Mouse (Mus musculus) lung, adult 2 months (tissue): ENCODE measurements at regions not wholly inside any gene's neighbourhood (a gene's known extent, or its start where the extent isn't known, plus 50 kb on each side); places are given as distances from the start of the nearest gene placed in this dataset.

Source experiments
- DNase-seq: peaks from one replicate; pipeline ENCODE4 v3.0.0; 2022
- H3K4me1 ChIP-seq: fragments of 200-500 bp; 2 replicates; pipeline ENCODE4 v1.6.1; 2011; ENCODE audit warnings: low read length; ENCODE audit not compliant: control insufficient read depth, insufficient read depth
- H3K4me3 ChIP-seq: fragments of 200-500 bp; replicated peaks from 2 replicates; pipeline ENCODE3; 2011; ENCODE audit warnings: low read depth, mild to moderate bottlenecking, control low read depth, low read length; ENCODE audit errors: extremely low read depth
- CTCF ChIP-seq: fragments of 200-500 bp; IDR thresholded peaks from 2 replicates; pipeline ENCODE4 v1.5.1; 2011; ENCODE audit warnings: mild to moderate bottlenecking, low read length, control low read depth; ENCODE audit not compliant: insufficient read depth
- POLR2A ChIP-seq: fragments of 200-500 bp; IDR thresholded peaks from 2 replicates; pipeline ENCODE4 v1.6.1; 2011; ENCODE audit warnings: low read depth, mild to moderate bottlenecking, control low read depth, low read length, borderline replicate concordance; ENCODE audit errors: extremely low read depth
- WGBS: fragments of 180-500 bp; shearing (Covaris S2); methylation state at CpG from one replicate; pipeline ENCODE4 v1.1.7; 2018; 5-methylcytosine and 5-hydroxymethylcytosine counted together

DNA sequence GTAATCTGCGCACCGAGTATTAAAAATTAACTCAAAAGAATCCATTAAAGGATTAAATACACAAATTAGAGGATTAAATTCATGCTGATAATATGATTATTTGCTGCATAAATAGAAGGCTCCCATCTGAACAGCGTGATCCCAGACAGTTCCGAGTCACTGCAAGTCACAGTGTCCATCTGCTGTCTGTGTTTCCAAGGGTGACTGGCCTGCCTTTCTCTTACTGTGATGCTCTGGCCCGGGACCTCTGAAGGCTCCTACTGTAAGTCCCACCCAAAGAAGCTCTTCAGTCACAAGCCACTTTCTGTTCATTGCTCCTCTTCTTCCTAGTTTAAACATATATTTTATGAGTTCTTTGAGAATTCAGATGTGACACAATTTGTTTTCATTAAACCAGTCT, 293.1 kb downstream of the Ice1 start:
- 75% methylated on average over 5 of the region's 5 CpGs for whole genome bisulfite sequencing
- DNase-seq, result no peak
- H3K4me3 ChIP-seq, result no peak overlapping the region
- no peak for TF ChIP-seq POLR2A
- TF ChIP-seq CTCF, result no peak
- H3K4me1 ChIP-seq, result no peaks in the 10 kb centered on the region

DNA sequence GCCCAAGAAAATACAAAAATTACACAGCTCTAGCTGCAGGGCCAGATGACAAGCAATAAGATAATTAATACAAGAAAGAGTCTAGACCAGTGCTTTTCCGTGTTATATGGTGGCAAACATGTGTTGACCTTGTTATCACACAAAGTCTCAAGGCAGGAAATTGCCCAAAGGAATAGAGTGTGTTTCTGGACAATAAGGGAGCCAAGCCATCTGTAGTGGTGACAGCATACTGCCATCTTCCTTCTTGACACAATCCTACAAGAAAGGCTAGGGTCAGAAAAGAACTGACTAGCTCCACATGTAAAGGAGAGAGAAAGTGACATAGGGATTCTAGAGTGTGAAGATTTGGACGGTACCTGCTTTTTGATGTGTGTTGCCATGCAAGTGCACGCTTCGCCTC, 289.0 kb downstream of the Ice1 start:
- TF ChIP-seq POLR2A (no peak), CTCF (no peak)
- WGBS, result 79% methylated on average over 4 of the region's 4 CpGs
- Histone ChIP-seq H3K4me3 (no peak overlapping the region), H3K4me1 (no peaks in the 10 kb centered on the region)
- DNase-seq, result no peak

DNA sequence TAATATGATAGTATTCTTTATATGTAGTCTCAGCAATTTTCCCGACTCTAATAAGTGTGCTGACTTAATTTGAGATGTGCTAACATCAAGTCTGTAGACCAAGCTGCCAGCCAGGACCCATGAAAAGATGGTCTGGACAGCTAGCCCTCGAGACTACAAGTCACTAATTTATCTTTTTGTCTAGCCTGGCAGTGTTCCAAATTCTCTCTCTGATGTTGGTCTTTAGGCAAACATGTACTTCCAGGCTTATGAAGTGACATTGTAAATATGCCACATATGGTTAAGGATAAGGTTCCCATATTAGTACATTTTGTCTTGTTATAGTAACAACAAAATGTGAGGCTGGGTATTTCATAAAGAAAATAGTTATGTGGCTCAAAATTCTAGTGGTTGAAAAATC, 288.5 kb downstream of the Ice1 start:
- Histone ChIP-seq H3K4me1 (no peaks in the 10 kb centered on the region), H3K4me3 (no peak overlapping the region)
- TF ChIP-seq POLR2A (no peak), CTCF (no peak)
- 37% methylated on average over 2 of the region's 2 CpGs for WGBS
- no peak for DNase-seq

DNA sequence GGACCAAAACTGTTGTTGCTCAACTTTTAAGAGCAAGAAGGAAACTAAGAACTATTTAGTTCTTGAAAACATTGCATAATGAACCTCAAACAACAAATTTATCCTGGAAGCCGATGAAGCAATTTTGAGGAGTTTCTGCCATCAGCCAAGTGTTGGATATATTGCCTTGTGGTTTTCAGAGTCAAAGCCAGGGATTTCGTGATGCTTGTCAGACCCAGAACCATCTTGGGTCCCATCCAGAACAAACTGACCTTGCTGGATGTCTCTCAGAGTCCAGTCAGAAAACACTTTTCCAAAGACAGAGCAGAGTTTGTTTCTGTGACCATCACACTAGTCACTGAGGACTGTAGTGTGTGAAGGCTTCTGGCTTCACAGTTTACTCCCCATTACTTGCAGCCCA, 267.8 kb downstream of the Ice1 start:
- H3K4me3 ChIP-seq, result no peak overlapping the region
- no peak for DNase-seq
- TF ChIP-seq CTCF (no peak), POLR2A (no peak)
- 53% methylated on average over 2 of the region's 2 CpGs for WGBS
- H3K4me1 ChIP-seq, result no peaks in the 10 kb centered on the region

DNA sequence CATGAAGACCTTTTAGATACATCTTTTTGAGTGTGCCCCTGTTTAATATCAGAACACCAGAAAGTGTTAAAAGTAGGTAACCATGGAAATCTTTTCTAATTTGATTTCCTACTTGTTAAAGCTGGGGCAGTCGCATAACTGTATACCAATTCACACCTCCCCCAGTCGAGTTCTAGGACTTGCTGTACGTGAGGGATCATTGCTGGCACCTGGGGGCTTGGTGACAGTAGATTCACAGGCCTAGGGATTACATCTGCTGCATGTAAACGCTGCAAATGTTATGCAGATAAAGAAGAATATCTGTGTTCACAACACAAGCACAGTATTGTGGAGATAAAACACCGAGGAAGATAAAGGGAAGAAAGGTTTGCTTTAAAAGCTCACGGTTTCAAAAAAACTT, 256.7 kb downstream of the Ice1 start:
- WGBS, result 53% methylated on average over 6 of the region's 6 CpGs
- TF ChIP-seq POLR2A (no peak), CTCF (no peak)
- Histone ChIP-seq H3K4me3 (no peak overlapping the region), H3K4me1 (no peaks in the 10 kb centered on the region)
- no peak for DNase-seq

DNA sequence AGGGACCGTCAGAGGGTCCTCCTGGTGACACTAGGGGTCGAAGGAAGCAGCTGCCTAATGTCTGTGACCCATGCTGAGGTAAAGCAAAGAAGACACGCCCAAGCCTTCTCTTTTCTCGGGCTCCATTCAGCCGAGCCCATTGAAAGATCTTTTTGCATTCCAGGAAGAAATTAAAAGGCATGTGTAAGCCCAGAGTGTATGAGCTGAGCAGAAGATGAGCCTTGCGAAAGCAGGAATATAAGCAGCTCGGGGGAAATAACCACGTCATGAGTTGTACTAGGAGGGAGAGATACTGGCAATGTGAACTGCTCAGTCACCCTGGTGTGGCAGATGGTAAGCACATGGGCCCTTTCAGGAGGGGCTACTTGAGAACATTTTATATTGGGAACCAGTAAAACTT, 252.1 kb downstream of the Ice1 start:
- Histone ChIP-seq H3K4me1 (no peaks in the 10 kb centered on the region), H3K4me3 (no peak overlapping the region)
- no peak for DNase-seq
- TF ChIP-seq POLR2A (no peak), CTCF (no peak)
- WGBS, result 59% methylated on average over 8 of the region's 8 CpGs

DNA sequence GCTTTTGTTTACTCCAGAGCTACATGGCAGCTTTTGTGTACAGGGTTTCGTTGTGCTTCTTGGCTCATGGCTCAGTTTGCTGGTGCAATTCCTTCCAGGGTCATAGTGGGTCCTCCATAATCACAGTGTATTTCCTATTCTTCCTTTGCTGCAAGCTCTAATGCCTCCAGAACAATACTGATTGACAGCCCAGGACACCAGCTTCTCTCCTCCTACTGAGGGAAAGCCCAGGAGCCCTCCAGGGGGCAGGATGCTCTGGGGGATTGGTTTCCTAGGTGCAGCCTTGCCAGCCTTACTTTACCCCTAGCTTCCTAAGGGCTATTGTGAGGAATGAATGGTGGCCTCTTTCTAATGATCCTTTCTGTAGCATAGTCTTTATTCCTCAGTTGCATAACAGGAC, 224.6 kb downstream of the Ice1 start:
- H3K4me1 ChIP-seq, result no peaks in the 10 kb centered on the region
- WGBS, result 59% methylated on average over 1 of the region's 1 CpGs
- TF ChIP-seq POLR2A (no peak), CTCF (no peak)
- H3K4me3 ChIP-seq, result no peak overlapping the region
- no peak for DNase-seq

DNA sequence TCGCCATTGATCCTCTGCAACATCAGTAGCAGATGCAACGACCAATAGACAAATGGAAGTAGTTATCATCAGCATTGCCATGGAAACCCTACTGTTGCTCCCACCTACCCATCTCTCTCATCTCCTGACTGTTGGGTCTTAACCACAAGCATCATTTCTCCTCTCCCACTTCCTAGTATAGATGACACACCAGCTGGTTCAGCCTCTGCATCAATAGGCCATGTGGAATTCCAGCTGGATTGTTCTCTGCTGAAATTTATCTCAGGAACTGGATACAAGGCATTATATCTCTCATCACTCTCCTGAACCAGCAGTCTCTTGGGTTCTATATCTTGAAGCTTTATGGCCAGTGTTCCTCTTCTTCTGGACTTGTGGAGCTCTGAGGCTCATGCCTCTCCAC, 219.3 kb downstream of the Ice1 start:
- 71% methylated on average over 2 of the region's 2 CpGs for WGBS
- DNase-seq, result no peak
- no peak for TF ChIP-seq CTCF
- no peak for TF ChIP-seq POLR2A
- Histone ChIP-seq H3K4me3 (no peak overlapping the region), H3K4me1 (no peaks in the 10 kb centered on the region)

DNA sequence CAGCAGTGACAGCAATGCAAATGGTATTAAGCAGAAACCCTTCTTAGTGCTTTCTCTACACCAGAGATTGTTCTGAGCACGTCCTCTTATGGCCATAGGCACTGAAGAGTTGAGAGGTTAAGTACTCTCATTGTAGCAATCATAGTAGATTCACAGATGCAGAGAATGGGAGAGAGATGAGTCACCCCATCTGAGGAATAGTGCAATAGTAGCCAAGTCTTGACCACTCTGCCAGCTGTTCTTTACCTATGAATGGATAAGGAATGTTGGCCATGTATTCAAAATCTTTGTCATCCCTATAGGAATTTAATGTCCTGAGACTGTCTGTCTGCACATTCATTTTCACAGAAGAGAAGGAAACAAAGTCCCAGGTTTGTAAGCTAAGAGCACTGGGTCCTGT, 198.0 kb downstream of the Ice1 start:
- no peak for DNase-seq
- Histone ChIP-seq H3K4me3 (no peak overlapping the region), H3K4me1 (no peaks in the 10 kb centered on the region)
- WGBS, result 31% methylated on average over 1 of the region's 1 CpGs
- TF ChIP-seq CTCF (no peak), POLR2A (no peak)

DNA sequence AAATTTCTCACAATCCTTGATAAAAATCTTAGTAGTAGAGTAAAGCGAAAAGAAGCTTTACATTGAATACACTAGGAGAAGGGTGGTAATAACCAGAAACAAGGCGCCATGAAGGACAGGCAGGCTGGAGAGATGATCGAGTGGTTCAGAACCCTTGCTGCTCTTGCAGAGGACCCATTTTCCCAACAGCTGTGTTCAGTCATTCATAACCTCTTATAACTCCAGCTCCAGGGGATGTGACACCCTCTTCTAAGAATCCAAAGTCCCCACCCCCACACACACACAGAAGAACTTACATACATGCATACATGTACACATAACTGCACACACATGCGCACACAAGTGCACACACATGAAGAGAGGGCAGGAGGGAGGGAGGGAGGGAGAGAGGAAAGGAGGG, 190.5 kb downstream of the Ice1 start:
- WGBS, result 80% methylated on average over 4 of the region's 4 CpGs
- Histone ChIP-seq H3K4me1 (no peaks in the 10 kb centered on the region), H3K4me3 (no peak overlapping the region)
- DNase-seq, result no peak
- TF ChIP-seq CTCF (no peak), POLR2A (no peak)

DNA sequence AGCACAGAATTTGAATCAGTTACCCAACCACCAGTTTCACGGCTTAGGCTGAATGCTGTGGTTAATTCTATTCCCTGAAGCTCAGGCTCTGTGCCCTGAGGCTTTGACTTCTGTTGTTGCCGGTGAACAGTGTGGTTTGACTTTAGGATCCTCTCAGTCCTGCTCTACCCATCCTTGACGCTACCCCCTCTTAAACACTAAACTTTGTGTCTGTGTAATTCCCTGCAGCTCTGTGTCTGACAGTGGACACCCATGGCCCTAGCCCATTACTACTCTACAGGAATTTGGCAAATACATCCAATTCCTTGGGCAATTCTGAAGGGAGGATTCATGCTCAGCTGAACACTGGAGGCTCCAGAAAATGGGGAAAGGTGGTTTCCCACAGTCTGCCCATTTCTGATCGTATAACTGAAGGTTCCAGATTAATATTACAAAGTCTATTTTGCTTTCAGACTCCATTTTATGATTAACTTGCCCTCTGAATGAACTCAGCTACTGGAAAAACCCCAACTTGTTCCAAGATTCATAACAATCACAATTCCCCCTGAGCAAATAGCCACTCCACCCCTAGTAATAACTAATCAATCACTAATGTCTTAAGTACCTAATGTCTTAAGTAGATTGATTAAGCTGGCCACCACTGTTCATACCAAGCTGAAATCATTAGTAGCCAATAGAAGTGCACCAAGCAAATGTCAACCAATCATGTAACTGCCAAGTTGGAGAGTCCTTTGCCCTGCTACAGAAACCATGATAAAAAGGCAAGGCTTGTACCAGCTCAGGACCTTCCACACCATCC, 182.6 kb downstream of the Ice1 start:
- no peak for DNase-seq
- H3K4me3 ChIP-seq, result no peak overlapping the region
- no peak for TF ChIP-seq POLR2A
- TF ChIP-seq CTCF, result no peak
- no peaks in the 10 kb centered on the region for H3K4me1 ChIP-seq
- WGBS, result 80% methylated on average over 4 of the region's 4 CpGs
